Mouse (Mus musculus) testis, adult 2 months (tissue): Measurements from ENCODE around the gene Ankrd39. TPM values are rescaled to one million over a fixed set of nuclear protein-coding genes. Genes with fewer than 3 reads are reported as not detected.
A peak's percentile ranks its signal among the peaks of the same experiment; 100 is the strongest.

Source experiments
- H3K27ac ChIP-seq: fragments of 200-500 bp; 2 replicates; pipeline ENCODE4 v1.5.1; 2012; ENCODE audit warnings: low read depth, low read length; ENCODE audit not compliant: control insufficient read depth, insufficient read depth
- H3K27me3 ChIP-seq: fragments of 200-500 bp; 2 replicates; pipeline ENCODE4 v1.6.1; 2012; ENCODE audit warnings: mild to moderate bottlenecking, low read length, moderate library complexity; ENCODE audit not compliant: control insufficient read depth, insufficient read depth
- H3K36me3 ChIP-seq: fragments of 200-500 bp; 2 replicates; pipeline ENCODE4 v1.6.1; 2012; ENCODE audit warnings: mild to moderate bottlenecking, low read length; ENCODE audit not compliant: control insufficient read depth, insufficient read depth
- H3K4me1 ChIP-seq: fragments of 200-500 bp; 2 replicates; pipeline ENCODE4 v1.6.1; 2012; ENCODE audit warnings: low read length; ENCODE audit not compliant: control insufficient read depth, insufficient read depth
- H3K4me3 ChIP-seq: fragments of 200-500 bp; 2 replicates; pipeline ENCODE4 v1.5.1; 2012; ENCODE audit warnings: low read depth, mild to moderate bottlenecking, low read length, moderate library complexity, mixed read lengths; ENCODE audit not compliant: control insufficient read depth
- CTCF ChIP-seq: fragments of 200-500 bp; IDR thresholded peaks from 2 replicates; pipeline ENCODE4 v1.5.1; 2012; ENCODE audit warnings: low read depth, mild to moderate bottlenecking, inconsistent platforms, low read length, moderate library complexity; ENCODE audit not compliant: control insufficient read depth, insufficient read depth, insufficient replicate concordance
- POLR2A ChIP-seq: fragments of 200-500 bp; IDR thresholded peaks from 2 replicates; pipeline ENCODE4 v1.6.1; 2012; ENCODE audit warnings: low read depth, mild to moderate bottlenecking, inconsistent platforms, low read length, moderate library complexity; ENCODE audit not compliant: control insufficient read depth
- polyA plus RNA-seq: library from polyadenylated mRNA; depleted of rRNA; stranded (reverse); fragments of >200 nt; gene quantifications from 2 replicates; pipeline ENCODE4 v1.2.3, GENCODE M21; 2012; rRNA removed

Gene Ankrd39
- polyA plus RNA-seq, 1 experiment: 13.7 TPM

- H3K4me3 ChIP-seq: no peak overlapping the region
- no peak overlapping the region for H3K27ac ChIP-seq
- TF ChIP-seq CTCF (no peak), POLR2A (no peak)
- peaks cover 3% of the 10 kb centered on the region; the same call in 1 of the 2 replicates for H3K36me3 ChIP-seq
- H3K27me3 ChIP-seq: no peaks in the 10 kb centered on the region
- peaks cover 7% of the 10 kb centered on the region for H3K4me1 ChIP-seq
Measured at GRCm38 (mm10) chr1:36508238-36508637, 39.0 kb downstream of the Ankrd39 start.

- Histone ChIP-seq H3K36me3 (peaks cover 1% of the 10 kb centered on the region), H3K27me3 (no peaks in the 10 kb centered on the region), H3K27ac (no peak overlapping the region), H3K4me3 (no peak overlapping the region), H3K4me1 (no peaks in the 10 kb centered on the region)
- TF ChIP-seq POLR2A (no peak), CTCF (peak; percentile 90; the same call in 1 of the 2 replicates)
Measured at GRCm38 (mm10) chr1:36501261-36501660, 46.0 kb downstream of the Ankrd39 start.

GRCm38 (mm10) chr1:36497312-36497711 lies 49.9 kb downstream of the Ankrd39 start:
- H3K27ac ChIP-seq: no peak overlapping the region

GRCm38 (mm10) chr1:36496719-36497118 lies 50.5 kb downstream of the Ankrd39 start:
- no peak overlapping the region for H3K27ac ChIP-seq
- no peak overlapping the region for H3K4me3 ChIP-seq
- no peaks in the 10 kb centered on the region; the same call in none of the 2 replicates for H3K36me3 ChIP-seq
- TF ChIP-seq CTCF: no peak
- H3K27me3 ChIP-seq: no peaks in the 10 kb centered on the region
- no peaks in the 10 kb centered on the region for H3K4me1 ChIP-seq

More at GRCm38 (mm10) chr1:36497312-36497711, 49.9 kb downstream of the Ankrd39 start:
- no peaks in the 10 kb centered on the region for H3K4me1 ChIP-seq
- no peak for TF ChIP-seq POLR2A
- TF ChIP-seq CTCF: no peak
- no peak overlapping the region for H3K4me3 ChIP-seq
- H3K27me3 ChIP-seq: no peaks in the 10 kb centered on the region
- H3K36me3 ChIP-seq: no peaks in the 10 kb centered on the region; the same call in none of the 2 replicates

- no peak for TF ChIP-seq CTCF
- TF ChIP-seq POLR2A: no peak
- no peaks in the 10 kb centered on the region for H3K27me3 ChIP-seq
- H3K27ac ChIP-seq: no peak overlapping the region
- H3K4me1 ChIP-seq: no peaks in the 10 kb centered on the region
- H3K36me3 ChIP-seq: no peaks in the 10 kb centered on the region
- H3K4me3 ChIP-seq: no peak overlapping the region
Measured at GRCm38 (mm10) chr1:36493299-36493698, 53.9 kb downstream of the Ankrd39 start.

GRCm38 (mm10) chr1:36492416-36493139 lies 54.7 kb downstream of the Ankrd39 start:
- TF ChIP-seq CTCF: peak; percentile 30; the same call in 1 of the 2 replicates
- TF ChIP-seq POLR2A: no peak
- Histone ChIP-seq H3K27me3 (no peaks in the 10 kb centered on the region), H3K4me3 (no peak overlapping the region), H3K27ac (no peak overlapping the region), H3K36me3 (no peaks in the 10 kb centered on the region), H3K4me1 (no peaks in the 10 kb centered on the region)

- Histone ChIP-seq H3K27me3 (no peaks in the 10 kb centered on the region), H3K27ac (no peak overlapping the region), H3K4me3 (no peak overlapping the region), H3K4me1 (no peaks in the 10 kb centered on the region), H3K36me3 (no peaks in the 10 kb centered on the region)
- TF ChIP-seq POLR2A: no peak
- TF ChIP-seq CTCF: no peak
Measured at GRCm38 (mm10) chr1:36489661-36490060, 57.6 kb downstream of the Ankrd39 start.

Other genes with a start within 250 kb of the Ankrd39 start
- 2.1 and 2.4 TPM in 2 replicates for gene Arid5a, start 239.7 kb downstream of the Ankrd39 start, polyA plus RNA-seq
- 118 and 141 TPM in 2 replicates for gene Kansl3, start 178.3 kb downstream of the Ankrd39 start, polyA plus RNA-seq
- gene Fer1l5, start 175.2 kb downstream of the Ankrd39 start, polyA plus RNA-seq: 80.7 and 80.9 TPM in 2 replicates
- 18.7 and 22.1 TPM in 2 replicates for gene Lman2l, start 102.2 kb downstream of the Ankrd39 start, polyA plus RNA-seq
- gene Cnnm4, start 75.8 kb downstream of the Ankrd39 start, polyA plus RNA-seq: 14.1 and 14.6 TPM in 2 replicates
- 5.6 and 5.9 TPM in 2 replicates for gene Cnnm3, start 35.6 kb downstream of the Ankrd39 start, polyA plus RNA-seq
- 11.0 and 11.5 TPM in 2 replicates for gene Ankrd23, start 10.6 kb downstream of the Ankrd39 start, polyA plus RNA-seq
- 0.05 and 0.08 TPM in 2 replicates for gene Gm42417, start 8.0 kb downstream of the Ankrd39 start, polyA plus RNA-seq
- gene Sema4c, start 10.9 kb upstream of the Ankrd39 start, polyA plus RNA-seq: 14.6 and 15.8 TPM in 2 replicates
- 409 and 410 TPM in 2 replicates for gene Fam178b, start 135.7 kb upstream of the Ankrd39 start, polyA plus RNA-seq
- gene Cox5b, start 144.0 kb upstream of the Ankrd39 start, polyA plus RNA-seq: 313 and 378 TPM in 2 replicates
- gene 4933424G06Rik, start 162.7 kb upstream of the Ankrd39 start, polyA plus RNA-seq: 36.9 and 53.7 TPM in 2 replicates
- gene Actr1b, start 167.0 kb upstream of the Ankrd39 start, polyA plus RNA-seq: 42.7 and 44.5 TPM in 2 replicates
- 2.6 and 3.5 TPM in 2 replicates for gene Zap70, start 214.4 kb upstream of the Ankrd39 start, polyA plus RNA-seq